Mouse (Mus musculus): Measurements from ENCODE around the gene Plac9b. TPM values are rescaled to one million over a fixed set of nuclear protein-coding genes. Genes with fewer than 3 reads are reported as not detected.

Gene Plac9b
- total RNA-seq, 2 experiments from 2014 or later: not detected

Other genes starting within 250 kb of the Plac9b start
- not detected in 2 replicates for gene Cphx1, start 244.2 kb downstream of the Plac9b start, total RNA-seq (2015)
- gene Cphx1, start 244.2 kb downstream of the Plac9b start, total RNA-seq (2017): not detected in 2 replicates
- not detected in 2 replicates for gene Duxbl1, start 203.9 kb downstream of the Plac9b start, total RNA-seq (2015)
- gene Duxbl1, start 203.9 kb downstream of the Plac9b start, total RNA-seq (2017): not detected in 2 replicates
- gene Gm9780, start 139.8 kb downstream of the Plac9b start, total RNA-seq (2015): not detected in 2 replicates
- not detected in 2 replicates for gene Gm9780, start 139.8 kb downstream of the Plac9b start, total RNA-seq (2017)
- 44.1 and 46.7 TPM in 2 replicates for gene Tmem254c, start 115.1 kb downstream of the Plac9b start, total RNA-seq (2015)
- 22.2 and 38.6 TPM in 2 replicates for gene Tmem254c, start 115.1 kb downstream of the Plac9b start, total RNA-seq (2017)
- gene Cphx2, start 101.0 kb downstream of the Plac9b start, total RNA-seq (2015): not detected in 2 replicates
- not detected in 2 replicates for gene Cphx2, start 101.0 kb downstream of the Plac9b start, total RNA-seq (2017)
- gene Cphx3, start 100.2 kb downstream of the Plac9b start, total RNA-seq (2015): not detected in 2 replicates
- not detected in 2 replicates for gene Cphx3, start 100.2 kb downstream of the Plac9b start, total RNA-seq (2017)
- not detected in 2 replicates for gene Duxbl2, start 64.1 kb downstream of the Plac9b start, total RNA-seq (2015)
- not detected in 2 replicates for gene Duxbl2, start 64.1 kb downstream of the Plac9b start, total RNA-seq (2017)
- 29.8 TPM in 1 of 2 replicates, not detected in the other for gene Tmem254b, start 24.6 kb upstream of the Plac9b start, total RNA-seq (2015)
- gene Tmem254b, start 24.6 kb upstream of the Plac9b start, total RNA-seq (2017): 2.8 and 10.7 TPM in 2 replicates
- not detected in 2 replicates for gene Duxbl3, start 75.5 kb upstream of the Plac9b start, total RNA-seq (2015)
- not detected in 2 replicates for gene Duxbl3, start 75.5 kb upstream of the Plac9b start, total RNA-seq (2017)

Measured in megakaryocyte progenitor cell, adult 5-6 weeks (primary cell).